Mouse (Mus musculus): ENCODE data around the gene Znrf3.
"Not testable (repeated sequence)": the region's sequence is repeated elsewhere in the genome, so short reads cannot be mapped to it uniquely, and the experiment has no call there.

Gene Znrf3

DNA sequence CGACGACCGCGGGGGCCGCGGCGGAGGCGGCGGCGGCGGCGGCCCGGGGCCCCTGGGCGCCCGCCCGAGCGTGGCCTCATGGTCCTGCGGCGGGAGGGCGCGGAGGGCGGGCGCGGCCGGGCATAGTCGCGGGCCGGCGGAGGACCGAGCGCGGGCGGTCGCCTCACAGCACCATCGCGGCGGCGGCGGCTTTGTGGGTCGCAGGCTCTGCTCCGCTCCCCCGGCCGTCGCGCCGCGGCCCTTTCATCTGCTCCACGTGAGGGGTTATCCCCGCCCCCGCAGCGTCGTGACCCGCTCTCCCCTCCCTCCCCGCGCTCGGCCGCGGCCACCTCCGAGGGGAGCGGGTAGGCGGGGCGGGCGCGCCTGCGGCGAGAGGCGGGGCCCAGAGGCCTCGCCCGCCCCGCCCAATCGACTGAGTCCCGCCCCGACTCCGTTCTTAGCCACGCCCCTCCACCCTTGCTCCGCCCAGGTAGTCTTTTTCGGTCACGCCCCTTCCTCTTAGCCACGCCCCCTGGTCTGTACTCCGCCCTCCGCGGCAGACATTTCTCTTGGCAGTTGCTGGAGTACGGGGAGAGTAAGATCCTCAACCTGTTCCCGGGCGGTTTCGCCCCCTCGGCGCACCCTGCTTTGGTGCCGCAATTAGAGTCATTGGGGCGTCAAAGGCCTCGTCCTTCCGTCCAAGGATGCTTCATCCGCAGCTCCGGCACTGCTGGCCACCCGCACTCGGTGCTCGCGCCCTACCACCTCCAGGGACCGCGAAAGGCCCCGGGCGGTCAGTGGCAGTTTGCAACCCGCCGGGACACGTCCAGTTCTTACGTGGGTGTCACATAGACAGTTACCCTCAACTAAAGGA lies at the start of gene Znrf3:
TSS of gene Znrf3 (minus strand) at position 249 of the 853 bp plus-strand sequence.
- DNase-seq (ENCODE audit: inconsistent age in 2 of 2, low spot score in 1 of 2): peak; percentile 94 to 99

DNA sequence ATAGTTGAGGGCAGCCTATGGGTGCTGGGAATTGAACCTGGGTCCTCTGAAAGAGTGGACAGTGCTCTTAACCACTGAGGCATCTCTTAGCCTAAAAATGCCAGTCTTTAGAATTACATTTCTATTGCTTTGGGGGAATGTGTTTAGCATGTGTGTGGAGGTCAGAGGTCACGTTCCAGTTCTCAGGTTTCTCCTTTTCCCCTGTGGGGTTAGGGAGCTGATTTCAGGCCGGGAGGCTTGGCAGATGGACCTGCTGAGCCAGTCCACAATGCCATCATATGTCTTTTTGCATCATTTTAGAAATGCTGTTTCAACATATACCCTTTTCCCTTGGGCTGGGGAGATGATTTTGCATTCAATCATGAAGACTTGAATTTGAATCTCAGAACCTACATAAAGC lies 49.2 kb upstream of the Znrf3 start:
- DNase-seq (ENCODE audit: inconsistent age in 2 of 2, low spot score in 1 of 2): no peak

DNA sequence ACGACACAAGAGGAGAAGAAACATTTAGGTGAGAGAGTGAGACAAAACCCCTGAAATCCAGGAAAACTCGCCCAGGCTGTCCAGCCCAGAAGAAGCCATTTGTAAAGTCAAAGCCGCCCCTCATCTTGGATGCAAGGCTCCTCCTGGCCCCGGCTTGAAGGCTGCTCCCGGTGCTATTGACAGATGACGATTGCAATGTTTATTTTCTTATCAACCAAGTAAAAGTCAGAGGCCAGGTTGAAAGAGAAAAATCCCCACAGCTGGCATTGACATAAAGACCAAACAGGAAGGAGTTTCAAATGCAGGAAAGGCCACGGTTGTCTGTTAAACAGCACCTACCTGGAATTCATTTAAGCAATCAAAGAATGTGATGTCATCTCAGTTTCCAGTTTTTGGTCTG lies 47.3 kb upstream of the Znrf3 start:
- no peak for DNase-seq (ENCODE audit: inconsistent age in 2 of 2, low spot score in 1 of 2)

- peak in 1 of 2 experiments; percentile 77 for DNase-seq (ENCODE audit: inconsistent age in 2 of 2, low spot score in 1 of 2)
These were observed 46.5 kb upstream of the Znrf3 start for GRCm38 (mm10) chr11:5490989-5491656.

- not testable (repeated sequence) for DNase-seq (ENCODE audit: inconsistent age in 2 of 2, low spot score in 1 of 2)
These were observed 44.8 kb upstream of the Znrf3 start for GRCm38 (mm10) chr11:5489433-5489832.

GRCm38 (mm10) chr11:5485193-5486011 lies 40.8 kb upstream of the Znrf3 start:
- peak; percentile 82 to 93 for DNase-seq (ENCODE audit: inconsistent age in 2 of 2, low spot score in 1 of 2)

GRCm38 (mm10) chr11:5482581-5482980 lies 37.9 kb upstream of the Znrf3 start:
- DNase-seq (ENCODE audit: inconsistent age in 2 of 2, low spot score in 1 of 2): no peak

GRCm38 (mm10) chr11:5478831-5479230 lies 34.2 kb upstream of the Znrf3 start:
- DNase-seq (ENCODE audit: inconsistent age in 2 of 2, low spot score in 1 of 2): no peak

GRCm38 (mm10) chr11:5478193-5478592 lies 33.5 kb upstream of the Znrf3 start:
- DNase-seq (ENCODE audit: inconsistent age in 2 of 2, low spot score in 1 of 2): no peak

- no peak for DNase-seq (ENCODE audit: inconsistent age in 2 of 2, low spot score in 1 of 2)
These were observed 32.2 kb upstream of the Znrf3 start for GRCm38 (mm10) chr11:5476806-5477205.

DNA sequence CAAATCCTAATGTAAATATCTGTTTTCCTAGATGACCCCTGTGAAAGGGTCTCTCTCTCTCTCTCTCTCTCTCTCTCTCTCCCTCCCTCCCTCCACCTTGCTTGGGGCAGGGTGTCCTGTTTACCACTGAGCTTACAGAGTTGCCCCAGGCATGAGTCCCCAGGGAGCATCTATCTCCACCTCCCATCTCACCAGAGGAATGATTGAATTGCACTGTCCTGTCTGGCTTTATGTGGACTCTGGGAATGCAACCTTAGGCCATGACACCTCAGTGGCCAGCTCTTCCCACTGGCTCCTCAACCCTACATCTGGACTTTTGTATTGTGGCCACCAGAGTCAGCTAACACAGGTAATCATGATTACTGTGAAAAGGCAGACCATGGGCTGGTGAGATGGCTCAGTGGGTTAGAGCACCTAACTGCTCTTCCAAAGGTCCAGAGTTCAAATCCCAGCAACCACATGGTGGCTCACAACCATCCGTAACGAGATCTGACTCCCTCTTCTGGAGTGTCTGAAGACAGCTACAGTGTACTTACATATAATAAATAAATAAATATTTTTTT lies 31.0 kb upstream of the Znrf3 start:
- not testable (repeated sequence) for DNase-seq (ENCODE audit: inconsistent age in 2 of 2, low spot score in 1 of 2)

- DNase-seq (ENCODE audit: inconsistent age in 2 of 2, low spot score in 1 of 2): peak; percentile 53 to 90
These were observed 29.5 kb upstream of the Znrf3 start for GRCm38 (mm10) chr11:5474130-5474529.

DNA sequence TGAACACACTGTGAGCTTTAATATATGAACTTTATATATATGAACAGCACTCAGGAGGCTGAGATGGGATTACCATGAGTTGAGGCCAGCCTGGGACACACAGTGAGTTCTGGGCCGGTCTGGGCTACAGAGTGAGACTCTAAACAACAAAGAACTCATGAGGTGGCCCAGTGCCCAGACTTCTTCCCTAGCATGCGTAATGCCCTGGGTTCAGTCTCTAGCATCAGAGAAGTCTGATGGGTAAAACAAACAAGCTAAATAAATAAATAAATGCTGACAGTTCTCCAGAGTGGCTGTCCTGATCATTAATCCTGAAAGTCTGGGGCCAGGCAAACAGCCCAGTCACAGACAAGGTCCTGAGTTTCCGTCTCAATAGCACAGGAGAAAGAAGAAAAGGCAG lies 25.4 kb upstream of the Znrf3 start:
- no peak for DNase-seq (ENCODE audit: inconsistent age in 2 of 2, low spot score in 1 of 2)

DNA sequence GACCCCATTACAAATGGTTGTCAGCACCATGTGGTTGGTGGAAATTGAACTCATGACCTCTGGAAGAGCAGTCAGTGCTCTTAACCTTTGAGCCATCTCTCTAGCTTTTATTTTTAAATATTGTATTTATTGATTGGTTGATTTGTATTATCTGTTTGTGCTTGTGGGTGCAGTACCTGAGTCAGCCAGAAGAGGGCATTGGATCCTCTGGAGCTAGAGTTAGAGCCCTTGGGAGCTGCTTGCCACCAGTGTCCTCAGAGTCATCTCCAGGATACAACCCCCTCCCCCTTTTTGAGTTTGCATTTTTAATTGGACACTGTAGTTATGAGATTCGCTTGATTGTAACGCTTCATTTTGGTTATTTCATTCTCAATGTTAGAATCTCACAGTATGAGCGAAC lies 24.4 kb upstream of the Znrf3 start:
- peak; percentile 37 to 75 for DNase-seq (ENCODE audit: inconsistent age in 2 of 2, low spot score in 1 of 2)

DNA sequence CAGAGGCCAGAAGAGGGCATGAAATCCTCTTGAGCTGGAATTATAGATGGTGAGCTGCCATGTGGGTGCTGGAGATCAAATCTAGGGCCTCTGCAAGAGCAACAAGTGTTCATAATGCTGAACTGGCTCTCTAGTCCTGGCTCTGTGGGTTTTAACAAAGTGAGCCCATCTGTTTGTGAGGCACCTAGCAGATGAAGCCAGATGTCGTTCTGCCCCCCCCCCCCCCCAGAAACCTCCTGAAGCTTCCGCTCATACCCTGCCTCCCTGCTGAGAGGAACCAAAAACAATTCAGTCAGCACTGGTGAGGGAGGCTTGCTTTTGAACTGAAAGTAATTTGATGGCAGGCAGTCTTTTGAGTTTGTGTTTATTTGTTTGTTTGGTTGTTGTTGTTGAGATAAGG lies 23.8 kb upstream of the Znrf3 start:
- DNase-seq (ENCODE audit: inconsistent age in 2 of 2, low spot score in 1 of 2): no peak

- no peak for DNase-seq (ENCODE audit: inconsistent age in 2 of 2, low spot score in 1 of 2)
These were observed 7.3 kb upstream of the Znrf3 start for GRCm38 (mm10) chr11:5451923-5452322.

- DNase-seq (ENCODE audit: inconsistent age in 2 of 2, low spot score in 1 of 2): no peak
These were observed 6.7 kb upstream of the Znrf3 start for GRCm38 (mm10) chr11:5451341-5451740.

DNA sequence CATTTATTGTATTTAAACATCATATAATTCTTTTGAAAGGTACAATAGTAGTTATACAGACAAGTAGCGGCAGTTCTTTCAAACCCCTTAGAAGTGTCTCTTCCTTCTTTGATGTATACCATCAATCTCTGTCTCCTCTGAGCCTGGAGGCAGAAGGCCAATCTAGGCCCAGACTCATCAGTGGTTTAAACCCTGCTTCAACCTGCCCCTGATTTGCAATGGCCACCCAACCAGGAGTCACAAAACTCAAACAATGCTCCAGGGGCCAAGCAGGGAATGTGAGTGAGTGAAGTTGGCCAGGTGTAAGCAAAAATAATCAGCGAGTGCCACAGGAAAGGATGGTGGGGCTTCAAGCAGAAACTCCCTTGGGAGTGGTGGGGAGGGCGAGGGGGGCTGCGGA lies 6.1 kb upstream of the Znrf3 start:
- DNase-seq (ENCODE audit: inconsistent age in 2 of 2, low spot score in 1 of 2): no peak

DNA sequence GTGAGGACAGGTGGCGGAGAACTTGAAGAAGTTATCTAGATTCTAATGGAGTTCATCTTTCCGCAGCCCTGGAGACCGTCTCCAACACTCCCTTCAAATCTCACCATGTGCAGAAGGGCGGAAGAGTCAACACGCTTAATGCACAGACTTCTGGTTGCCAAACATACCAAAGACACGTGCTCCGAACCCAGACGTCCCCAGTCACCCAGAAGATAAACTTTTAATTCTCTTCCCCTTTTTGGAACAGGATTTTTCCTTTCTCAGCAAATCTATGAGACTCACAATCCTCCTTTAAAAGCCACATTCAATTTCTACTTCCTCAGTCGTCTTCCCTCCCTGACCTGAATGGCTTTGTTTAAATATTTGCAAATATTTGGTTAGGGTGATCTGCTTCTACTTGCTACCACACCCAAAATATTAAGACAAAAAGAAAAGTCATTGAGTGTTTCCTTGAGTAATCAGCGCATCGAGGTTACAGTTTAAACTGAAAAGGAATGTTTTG lies 856 bp upstream of the Znrf3 start:
- DNase-seq (ENCODE audit: inconsistent age in 2 of 2, low spot score in 1 of 2): no peak

- peak in 1 of 2 experiments; percentile 67 for DNase-seq (ENCODE audit: inconsistent age in 2 of 2, low spot score in 1 of 2)
These were observed 431 bp downstream of the Znrf3 start for GRCm38 (mm10) chr11:5444234-5444598.
